Mouse (Mus musculus) right cerebral cortex, postnatal 14 days (tissue): ENCODE measurements around the gene Mark1.

Experiments used
- DNase-seq: peaks from one replicate; pipeline ENCODE4 v3.0.0; 2022

Mark1 gene

DNA sequence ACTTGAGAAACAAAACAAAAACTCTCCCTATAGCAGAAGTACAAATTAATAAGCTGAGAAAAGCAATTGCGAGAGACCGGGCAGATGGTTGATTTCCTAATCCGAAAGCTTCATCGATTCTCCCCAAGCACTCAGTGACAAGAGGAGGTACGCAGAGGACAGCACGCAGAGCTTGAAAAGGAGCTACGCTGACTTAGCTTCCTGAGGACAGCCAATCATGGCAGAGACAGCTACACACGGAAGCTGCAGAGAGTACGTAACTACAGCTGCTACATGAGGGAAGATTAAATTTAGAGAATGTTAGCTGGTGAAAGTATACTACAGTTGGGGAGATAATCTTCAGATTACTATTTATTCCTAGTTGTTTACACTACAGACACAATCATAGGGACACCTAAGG is 40.6 kb downstream of the Mark1 start:
- DNase-seq, result no peak

DNA sequence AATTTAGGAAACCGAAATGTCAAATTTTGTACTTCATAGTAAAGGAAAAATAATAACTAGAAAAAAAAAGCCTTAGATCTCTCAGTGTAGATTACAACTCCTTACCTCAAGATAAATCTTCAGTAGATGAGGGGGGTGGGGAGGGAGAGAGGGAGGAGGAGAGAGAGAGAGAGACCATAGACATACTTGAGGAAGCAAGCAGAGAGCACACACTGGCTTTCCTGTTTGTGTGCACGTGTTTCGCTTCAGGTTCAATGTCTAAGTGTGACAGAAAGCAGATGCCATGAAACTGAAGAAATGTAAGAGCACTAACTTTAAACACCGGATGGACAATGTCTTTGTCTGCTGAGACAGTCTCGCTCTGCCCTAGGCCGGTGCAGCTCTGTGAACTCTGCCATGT is 41.0 kb downstream of the Mark1 start:
- no peak for DNase-seq

DNA sequence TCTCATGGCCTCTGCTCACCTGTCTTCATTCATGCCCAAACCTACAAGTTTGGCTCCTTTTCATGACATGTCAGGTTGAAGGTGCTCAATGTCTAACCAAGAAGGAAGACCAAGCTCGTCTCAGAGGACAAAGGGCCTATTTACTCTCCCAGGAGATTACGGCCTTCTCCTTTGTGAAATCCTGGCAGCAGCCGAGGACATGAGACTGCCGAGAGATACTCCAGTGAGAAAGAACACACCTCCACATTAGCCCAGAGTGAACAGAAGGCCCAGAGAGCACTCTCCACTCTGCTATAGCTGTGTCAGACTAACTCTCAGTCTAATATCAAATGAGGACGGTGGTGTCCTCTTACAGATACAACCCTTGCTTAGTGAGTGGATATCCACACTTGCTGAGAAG is 47.6 kb downstream of the Mark1 start:
- no peak for DNase-seq

DNA sequence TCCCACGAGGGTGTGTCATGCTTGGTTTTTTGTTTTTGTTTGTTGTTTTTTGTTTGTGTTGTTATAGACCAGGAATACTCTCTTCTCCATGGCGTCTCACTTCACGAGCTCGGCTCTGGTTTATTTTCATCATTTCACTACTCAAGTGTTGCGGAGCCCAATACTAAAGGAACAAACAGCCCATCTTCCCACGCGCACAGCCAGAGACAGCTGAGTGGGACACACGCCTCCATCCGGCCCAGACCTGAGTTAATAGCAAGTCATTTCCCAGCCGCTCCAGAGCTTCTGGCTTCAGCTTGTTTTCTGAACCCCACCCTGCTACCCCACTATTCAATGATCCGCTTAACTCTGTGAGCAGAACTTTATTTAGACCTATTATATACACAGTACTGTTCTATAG is 48.3 kb downstream of the Mark1 start:
- no peak for DNase-seq

DNA sequence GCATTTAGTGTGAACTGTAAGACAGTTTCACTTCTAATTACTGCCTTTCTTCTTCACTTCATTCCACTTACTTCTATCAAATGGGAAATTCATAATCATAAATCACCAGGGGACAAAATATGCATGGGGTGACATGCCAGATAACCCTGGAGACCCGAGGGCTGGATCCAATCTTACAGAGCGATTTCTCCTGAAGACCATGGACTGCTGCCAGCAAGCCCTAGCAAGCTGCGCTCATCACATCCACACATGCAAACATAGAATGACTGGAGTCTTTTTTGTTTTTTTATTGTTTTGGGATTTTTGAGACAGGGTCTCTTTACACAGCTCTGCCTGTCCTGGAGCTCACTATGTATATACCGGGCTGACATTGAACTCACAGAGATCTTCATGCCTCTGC is 61.3 kb downstream of the Mark1 start:
- no peak for DNase-seq

DNA sequence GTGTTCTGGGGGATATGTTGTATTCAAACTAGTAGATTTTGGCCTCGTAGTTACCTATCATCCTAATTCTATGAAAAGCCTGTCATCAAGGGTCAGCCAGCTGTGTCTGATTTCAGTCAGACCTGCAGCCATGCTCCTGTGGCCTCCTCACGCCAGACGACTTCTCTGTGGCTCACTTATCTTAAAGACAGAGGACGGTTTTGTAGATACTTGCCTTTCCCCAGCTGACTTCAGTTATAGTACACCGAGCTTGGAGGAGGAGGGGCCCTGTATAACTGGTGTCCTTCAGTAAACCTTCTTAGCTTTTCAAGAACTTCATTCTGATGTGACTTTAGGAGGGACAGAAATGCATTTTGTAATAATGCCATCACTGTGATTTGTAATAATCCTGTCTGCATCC is 63.4 kb downstream of the Mark1 start:
- no peak for DNase-seq

DNA sequence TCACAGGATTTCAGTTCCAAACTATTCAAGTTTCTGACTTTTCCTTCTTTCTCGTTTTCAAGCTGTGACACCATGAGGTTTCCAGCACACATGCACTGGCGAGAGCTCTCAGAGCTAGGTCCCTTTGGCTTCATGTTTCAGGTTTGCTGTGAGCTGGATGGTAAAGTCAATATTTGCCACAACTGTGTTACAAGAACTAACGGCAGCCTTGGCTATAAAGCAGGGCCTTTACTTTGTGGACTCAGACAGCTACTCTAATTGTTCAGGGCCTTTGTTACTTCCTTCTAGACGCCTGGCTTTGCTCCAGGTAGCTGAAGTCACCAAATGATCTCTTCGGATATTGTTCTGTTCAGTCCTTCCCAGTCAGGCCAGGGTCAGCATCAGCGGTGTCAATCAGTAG is 63.9 kb downstream of the Mark1 start:
- DNase-seq, result no peak

DNA sequence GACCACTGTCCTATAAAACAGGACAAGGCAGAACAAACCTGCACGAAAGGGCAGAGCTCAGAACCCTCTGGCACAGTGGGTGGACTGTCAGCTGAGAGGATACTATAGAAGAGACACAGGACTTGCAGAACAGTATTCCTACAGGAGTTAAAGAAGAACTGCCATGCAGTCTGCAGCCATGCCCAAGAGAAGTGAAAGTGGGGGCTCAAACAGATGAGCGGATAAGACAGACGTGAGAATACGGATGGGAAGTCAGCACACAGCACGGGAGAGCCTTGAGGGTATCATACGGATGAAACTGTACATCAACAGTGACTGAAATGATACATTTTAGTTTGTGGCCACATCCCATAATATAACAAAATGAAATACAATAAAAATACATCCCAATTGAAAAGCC is 68.3 kb downstream of the Mark1 start:
- DNase-seq, result no peak

DNA sequence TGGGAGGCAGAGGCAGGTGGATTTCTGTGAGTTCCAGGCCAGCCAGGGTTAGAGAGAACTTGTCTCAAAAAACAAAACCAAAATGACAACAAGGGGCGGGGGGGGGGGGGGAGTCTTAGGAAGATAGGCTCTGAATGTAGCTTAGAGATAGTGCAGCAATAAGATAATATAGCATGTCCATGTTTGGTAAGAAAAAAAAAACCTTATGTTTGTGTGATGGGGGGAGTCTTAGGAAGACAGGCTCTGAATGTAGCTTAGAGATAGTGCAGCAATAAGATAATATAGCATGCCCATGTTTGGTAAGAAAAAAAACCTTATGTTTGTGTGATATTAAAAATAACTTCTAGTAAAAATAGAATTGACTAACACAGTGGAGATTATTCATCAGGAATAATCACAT is 71.0 kb downstream of the Mark1 start:
- no peak for DNase-seq

DNA sequence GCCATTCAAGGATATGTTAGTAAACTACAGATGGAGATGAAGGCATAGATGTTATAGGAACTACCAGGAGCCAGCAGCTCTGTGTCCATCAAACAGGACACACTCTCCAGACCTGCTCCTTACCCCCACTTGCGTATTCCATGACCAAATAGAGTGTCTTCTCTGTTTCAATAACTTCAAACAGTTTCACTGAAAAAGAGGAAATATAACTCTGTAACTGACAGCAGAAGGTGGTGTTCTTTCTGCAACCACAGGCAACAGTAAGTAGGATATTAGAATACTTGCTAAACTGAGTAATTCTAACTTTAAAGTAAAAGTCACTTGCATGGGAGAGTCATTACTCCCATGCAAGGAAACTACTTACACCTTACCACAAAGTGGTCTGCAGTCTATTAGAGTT is 71.5 kb downstream of the Mark1 start:
- no peak for DNase-seq

DNA sequence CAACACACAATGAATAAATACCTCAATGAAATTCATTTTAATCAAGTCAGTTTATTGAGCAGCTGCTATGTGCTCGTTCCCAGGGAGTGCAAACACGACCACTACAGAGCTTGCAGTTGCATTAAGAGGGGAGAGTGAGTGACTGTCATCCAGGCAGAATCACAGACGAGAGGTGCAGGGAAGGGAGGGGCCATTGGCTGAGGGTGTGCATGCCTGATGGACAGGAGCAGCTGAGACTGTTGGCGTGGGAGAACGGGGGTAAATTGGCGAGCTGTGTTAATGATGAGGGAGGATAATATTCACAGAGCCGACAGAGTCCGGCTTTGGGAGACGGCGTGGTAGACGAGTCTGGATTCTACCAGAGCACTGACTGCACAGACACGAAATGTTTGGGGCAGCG is 76.5 kb downstream of the Mark1 start:
- DNase-seq, result no peak

DNA sequence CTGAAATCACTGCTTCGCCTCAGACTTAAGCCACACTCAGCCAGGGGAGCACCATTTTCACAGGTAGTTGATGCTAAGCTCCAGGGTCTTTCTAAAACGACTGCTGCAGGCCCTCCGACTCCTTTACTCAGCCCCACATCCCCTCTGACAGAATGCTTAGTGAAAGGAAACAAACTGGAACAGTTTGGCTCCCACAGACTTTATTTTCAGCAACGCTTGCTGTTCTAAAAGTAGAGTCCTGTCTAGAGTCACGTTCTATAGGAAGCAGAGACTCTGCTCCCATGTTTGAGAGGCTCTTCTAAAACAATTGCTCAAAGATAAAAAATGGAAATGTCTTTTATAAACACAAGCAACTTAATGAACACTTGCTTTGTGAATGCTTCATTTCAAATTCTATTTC is 79.3 kb downstream of the Mark1 start:
- DNase-seq, result no peak

DNA sequence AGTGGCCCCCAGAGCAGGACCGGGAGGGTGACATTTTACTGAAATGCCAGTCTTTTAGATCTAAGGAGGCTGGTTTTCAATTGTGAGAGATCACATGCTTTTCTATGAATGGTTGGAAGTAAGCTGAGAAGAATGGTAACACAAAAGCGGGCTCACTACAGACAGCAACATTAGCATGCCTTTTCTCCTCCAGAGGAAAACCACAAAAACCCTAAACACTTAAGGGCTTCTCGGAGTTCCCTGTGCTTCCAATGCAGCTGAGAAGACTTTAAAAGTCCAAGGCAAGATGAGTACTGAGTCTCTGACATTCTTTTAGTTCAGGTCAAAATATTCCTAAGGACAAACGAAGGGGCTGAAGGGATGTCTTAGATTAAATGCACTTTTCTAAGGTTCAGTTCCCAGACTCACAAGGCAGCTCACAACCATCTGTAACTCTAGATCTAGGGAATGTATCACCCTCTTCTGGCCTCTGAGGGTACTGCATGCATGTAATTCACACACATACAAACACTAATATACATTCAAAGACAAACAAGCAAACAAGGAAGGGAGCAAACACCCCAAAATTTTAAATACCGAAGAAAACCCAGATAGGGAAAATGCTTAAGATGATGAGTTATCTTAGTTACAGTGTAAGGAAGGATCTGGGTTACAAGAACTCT is 81.0 kb downstream of the Mark1 start:
- DNase-seq, result no peak

DNA sequence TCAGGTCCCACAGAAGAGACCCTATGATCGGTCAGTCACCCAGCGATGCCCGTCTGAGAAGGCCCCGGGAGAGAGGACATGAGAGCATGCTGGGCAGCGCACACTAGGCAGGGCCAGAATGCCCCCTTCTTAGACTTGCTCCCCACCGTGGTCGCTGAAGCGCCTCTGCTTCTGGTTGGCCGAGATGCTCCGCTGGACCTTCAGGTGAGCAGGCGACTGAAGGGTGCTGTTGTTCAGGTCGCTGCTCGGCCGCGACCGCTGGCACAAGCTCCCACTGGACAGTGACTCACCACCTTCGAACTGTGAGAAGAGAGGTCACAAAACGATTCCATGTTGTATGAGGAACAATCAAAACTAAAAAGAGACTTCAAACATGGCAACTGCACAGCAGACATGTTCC is 87.0 kb downstream of the Mark1 start:
- DNase-seq, result no peak

DNA sequence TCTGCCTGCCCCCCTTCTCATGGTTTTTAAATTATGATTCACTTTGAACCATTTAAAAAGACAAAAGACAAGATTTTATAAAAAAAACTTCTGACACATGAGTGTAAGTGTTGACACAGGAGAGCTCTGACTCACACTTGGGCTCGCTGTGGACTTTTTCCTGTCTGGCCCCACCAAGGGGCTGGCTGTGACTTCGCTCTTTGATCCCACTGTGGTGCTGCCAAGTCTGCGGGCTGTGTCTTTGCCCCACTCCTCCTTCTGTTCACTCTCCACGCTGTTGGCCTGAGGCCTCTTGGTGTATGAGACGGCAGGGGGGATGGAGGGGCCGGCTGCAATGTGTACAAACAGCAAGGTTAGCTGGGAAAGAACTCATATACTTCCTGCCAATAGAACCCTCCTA is 87.5 kb downstream of the Mark1 start:
- no peak for DNase-seq

DNA sequence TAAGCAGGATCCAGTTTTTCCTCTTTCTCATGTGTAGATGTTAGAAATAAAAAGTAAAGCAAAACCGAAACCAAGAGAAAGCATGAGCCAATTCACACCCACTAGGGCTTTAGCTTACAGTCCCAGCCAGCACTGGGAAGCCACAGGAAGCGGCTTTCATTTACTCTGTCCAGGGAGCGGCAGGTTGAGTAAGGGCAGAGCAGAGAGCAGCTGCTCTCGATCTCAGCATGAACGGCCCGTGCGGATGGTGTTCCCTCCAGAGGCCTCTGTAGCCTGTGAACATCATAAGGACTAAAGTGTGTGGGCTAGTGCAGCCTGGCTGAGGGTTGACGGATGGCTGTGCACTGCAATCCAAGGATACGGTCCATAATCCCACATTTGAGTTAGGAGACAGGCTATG is 90.8 kb downstream of the Mark1 start:
- DNase-seq, result no peak

DNA sequence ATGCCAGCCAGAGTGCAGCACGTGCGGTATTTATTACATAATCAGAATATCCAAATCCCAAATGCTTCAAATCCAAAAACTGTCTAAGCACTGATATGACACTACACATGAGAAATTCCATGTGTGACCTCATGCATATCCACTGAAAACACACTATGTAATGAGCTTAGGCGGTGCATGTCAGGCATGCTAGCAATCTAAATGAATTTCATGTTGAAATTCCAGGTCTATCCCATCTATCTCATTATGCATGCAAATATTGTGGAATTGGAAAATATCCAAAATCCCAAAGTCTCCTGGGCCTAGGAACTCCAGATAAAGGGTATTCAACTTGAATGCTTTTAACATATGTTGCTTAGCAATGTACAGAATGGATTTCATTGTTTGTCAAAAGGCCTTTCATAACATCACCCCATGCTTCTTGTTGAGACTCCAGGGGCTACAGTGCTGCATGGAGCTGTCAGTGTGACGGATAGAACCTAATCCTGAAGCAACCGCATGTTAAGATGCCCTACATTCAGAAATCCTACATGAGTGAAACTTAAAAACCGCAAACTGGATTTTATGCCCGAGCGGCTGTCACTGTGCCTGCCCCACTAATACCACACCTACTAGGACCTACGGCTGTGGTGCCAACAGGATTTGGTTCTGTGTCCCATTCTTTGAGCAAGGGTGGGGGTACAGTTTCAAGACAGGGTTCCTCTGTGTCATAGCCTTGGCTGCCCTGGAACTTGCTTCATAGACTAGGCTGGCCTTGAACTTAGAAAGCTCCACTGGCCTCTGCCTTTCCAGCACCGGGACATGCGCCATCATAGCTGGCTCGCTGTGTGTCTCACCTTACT is 93.2 kb downstream of the Mark1 start:
- DNase-seq, result no peak

DNA sequence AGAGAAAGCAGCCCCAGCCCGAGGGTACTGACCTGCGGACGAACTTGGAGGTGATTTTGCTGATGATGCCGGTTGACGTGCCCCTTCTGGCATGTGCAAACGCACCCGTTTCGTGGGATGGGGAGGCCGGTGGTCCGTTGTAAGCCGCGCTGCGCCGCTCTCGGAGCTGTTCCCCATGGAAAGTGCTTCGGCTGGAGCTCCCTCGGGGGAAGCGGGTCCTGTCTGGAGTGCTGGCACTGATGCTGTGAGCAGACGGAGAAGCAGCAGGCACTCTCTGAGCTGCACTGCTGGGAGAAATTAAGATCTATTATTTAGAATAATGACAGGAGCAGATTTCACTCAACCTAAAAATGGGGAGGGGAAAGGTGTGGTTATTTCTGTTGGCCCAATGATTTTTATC is 94.0 kb downstream of the Mark1 start:
- no peak for DNase-seq

DNA sequence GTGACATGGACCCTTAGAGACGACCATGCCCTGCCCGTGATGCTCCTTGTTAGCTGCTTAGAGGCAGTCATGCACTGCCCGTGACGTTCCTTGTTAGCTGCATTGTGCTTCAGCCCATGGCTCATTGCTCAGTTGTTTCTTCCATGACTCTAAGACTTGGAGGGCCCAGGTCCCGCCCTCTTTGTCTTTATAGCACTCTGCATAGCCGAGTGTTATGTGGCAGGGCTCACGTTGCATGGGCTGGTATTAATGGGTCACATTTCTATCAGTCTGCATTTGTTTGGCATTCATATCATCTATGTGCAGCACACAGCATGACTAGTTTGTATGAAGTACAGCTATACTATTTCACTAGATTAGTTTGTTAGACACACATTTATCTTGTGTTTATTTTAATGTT is 95.7 kb downstream of the Mark1 start:
- no peak for DNase-seq

DNA sequence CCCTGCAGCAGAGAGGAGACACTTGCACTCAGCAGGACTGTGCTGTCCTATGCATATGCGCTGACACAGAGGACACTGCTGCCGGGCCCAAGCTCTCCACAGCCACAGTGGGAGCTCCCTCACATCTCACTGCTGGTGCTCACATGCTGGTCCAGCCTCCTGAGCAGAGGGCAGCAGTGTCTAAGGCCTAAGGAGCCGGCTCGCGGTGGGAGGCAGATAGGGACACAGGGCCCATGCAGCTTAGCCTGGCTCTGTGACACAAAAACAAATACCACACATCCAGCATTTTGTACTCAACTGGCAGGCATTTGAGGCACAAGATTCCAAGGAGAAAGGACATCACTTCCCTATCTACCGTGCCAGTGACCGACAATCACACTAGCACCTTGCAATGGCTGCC is 96.5 kb downstream of the Mark1 start:
- DNase-seq, result no peak

DNA sequence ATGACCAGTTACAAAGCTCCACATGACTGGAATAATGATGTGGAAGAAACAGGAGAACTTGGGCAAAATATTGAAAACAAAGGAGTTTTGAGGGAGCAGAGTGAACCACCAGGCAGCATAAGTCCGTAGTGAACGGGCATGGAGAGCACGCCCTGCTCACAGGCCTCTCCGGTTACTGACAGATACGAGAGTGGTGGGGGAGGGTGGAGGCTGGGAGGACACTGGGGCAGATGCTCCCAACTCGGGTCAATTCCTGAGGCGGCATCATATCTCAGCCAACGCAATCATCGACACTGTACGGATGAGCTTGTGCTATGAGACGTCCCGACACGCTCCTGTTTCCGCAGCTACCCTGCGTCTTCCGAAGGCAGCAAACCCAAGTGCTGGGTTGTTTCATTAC is 102.0 kb downstream of the Mark1 start:
- no peak for DNase-seq

DNA sequence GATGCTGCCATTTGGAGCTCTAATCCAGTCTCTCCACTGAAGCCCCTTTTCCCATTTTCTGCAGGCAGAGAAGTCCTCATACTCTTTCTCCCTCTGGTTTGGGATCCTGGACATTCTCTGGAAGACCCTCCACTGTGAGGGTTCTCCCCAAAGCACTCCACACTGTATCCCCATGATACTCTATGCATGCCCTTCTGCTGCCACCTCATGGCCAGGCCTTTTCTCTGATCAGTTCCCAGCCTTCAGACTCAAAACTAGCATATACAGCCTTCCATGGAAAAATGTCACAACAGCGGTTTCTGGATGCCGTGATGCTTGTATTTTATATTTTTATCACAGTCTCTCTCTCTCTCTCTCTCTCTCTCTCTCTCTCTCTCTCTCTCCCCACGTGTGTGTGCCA is 107.4 kb downstream of the Mark1 start:
- DNase-seq, result no peak

DNA sequence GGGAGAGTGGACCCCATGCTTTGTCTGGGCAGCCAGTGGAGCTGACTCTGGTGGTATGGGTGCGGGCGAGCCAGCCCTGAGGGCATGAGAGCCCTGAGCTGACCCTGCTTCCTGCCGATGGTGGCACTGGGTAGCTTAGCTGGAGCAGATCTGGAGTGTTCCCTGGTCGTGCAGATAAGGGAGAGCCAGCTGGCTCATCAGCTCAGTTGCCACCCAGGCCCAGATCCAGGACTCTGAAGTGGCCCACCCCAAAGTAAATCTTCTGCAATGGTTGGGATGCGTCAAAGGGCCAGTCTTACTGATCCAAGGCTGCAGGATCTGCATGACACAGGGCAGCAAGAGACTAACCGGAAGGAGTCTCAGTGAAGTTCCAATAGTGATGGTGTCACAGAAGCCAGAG is 109.9 kb downstream of the Mark1 start:
- DNase-seq, result no peak

DNA sequence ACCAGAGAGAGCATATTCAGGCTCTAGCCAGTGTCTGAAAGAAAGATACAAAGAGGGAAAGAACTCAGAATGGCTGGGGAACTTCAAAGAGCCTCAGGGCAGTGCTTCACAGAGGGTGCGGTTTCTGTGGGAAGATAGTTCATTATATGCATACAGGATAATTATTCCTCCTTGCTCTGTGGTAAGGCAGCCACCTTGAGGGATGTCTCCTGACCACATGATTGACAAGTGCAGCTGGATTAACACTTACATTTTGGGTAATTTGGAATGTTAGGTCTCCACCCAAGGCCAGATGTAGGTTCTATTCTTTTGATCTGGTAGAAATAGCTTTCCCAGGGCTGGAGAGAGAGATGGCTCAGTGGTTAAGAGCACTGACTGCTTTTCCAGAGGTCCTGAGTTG is 113.2 kb downstream of the Mark1 start:
- no peak for DNase-seq
